Mouse (Mus musculus): ENCODE results near the gene Osbpl2.

DNA sequence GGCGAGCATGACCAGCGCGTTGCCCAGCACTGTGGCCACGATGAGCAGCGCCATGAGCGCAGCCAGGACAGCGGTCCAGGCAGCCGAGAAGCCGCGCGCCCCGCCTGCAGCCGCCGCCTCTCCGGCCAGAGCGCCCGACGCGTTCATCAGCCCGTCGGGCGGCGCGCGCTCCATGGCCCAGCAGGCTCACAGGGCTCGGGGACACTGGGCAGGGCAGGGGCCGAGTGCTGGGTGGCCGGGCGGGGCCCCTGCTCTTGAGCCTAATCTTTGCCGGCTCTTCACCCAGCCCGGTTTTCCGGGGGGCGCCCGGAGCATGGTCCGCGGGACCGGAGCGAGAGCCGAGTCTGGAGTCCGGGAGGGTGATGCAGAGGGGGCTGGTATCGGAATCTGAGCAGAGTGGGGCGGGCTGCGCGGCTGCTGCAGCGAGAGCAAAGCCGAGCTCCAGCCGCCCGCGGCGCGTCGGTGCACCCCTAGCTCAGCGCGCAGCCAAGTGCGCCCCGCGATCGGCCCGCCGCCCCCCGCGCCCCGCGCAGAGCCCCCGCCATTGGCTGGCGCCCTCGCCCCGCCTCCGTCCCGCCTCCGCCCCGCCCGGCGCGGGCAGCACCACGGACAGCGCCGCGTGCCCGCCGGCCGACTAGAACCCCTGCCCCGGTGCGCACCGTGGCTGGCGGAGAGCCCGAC lies 15.0 kb upstream of the Osbpl2 start, which contains the start of gene Hrh3:
- no peak for TF ChIP-seq GATA1 (IDR thresholded peaks at IDR 0.05; ENCODE audit: low read length)
- TF ChIP-seq TAL1 (IDR thresholded peaks at IDR 0.05; ENCODE audit: low read length), result no peak
